Mouse (Mus musculus) ZHBTc4 (cell line): Measurements from ENCODE around the gene Srcap.
A peak's percentile ranks its signal among the peaks of the same experiment; 100 is the strongest.

Source experiments
- DNase-seq: peaks from one replicate; pipeline ENCODE4 v3.0.0-alpha.2; 2011; ENCODE audit warnings: low read depth, low spot score

The Srcap gene

DNA sequence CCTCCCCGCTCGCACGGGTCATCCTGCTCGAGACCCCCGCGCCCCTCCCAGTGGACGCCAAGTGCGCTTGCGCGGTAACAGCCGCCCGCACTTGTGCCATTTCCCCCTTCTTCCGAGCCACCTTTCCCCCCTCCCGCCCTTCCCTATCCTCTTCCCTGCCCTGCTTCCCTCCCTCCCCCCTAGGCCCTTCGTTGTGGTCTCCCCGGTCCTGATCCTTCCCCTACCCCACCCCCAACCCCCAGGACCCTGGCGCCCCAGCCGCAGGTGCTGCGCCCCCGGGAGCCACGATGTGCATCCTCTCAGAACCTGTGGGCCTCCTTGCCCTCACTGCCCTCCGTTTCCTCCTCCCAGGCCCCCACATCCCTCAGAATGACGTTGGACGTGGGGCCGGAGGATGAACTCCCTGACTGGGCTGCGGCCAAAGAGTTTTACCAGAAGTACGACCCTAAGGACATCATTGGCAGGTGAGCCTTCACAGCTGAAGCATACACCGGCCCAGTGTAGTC, 61.8 kb downstream of the Srcap start:
- no peak for DNase-seq

DNA sequence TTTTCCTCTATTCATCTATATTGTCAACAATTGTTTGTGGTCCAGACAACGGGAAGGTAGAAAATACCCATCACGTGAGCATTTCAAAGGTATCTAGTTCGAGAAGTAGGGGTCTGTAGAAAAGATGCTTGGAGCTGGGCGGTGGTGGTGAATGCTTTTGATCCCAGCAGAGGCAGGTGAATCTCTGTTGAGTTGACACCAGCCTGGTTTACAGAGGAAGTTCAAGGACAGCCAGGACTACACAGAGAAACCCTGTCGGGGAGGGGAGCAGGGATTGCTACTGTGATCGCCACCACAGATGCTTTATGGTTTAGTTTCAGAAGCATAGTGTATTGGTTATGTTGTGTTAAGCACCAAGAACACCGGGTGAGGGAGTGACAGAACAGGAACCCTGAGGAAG, 62.3 kb downstream of the Srcap start:
- no peak for DNase-seq

DNA sequence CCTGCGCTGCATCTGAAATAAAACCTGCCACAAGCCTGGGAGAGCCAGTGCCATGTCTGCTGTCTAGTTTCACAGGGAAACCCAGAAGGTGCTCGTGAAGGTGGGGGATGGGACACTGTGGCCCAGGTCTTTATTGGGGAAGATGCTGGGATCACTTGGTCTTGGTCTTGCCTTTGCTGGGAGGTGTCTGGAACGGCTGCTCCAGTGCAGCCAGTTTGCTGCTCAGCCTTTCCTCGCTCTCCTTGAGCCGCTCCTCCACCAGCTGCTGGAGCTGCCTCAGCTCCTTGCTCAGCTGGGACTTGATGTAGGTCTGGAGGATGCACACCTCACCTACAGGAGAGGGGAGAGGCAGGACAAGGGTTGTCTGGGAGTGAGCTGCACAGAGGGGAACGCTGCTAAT, 71.5 kb downstream of the Srcap start:
- no peak for DNase-seq

DNA sequence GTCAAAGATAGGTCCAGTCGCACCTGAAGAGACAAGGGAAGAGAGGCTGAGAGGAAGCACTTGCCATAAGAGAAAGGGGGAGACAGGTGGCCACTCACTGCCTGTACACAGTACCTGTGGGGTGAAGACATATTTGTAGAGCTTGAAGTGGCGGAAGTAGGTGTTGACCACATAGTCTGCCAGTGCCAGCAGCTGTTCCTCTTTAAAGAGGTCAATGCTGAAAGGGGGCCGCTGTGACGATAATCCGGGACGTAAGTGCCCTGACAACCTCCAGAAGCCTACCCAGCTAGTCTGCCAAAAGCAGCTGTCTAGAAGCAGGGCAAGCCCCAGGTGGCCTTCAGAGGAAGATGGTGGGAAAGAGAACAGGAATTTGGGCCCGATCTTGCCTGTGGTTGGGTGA, 73.2 kb downstream of the Srcap start:
- DNase-seq: no peak

DNA sequence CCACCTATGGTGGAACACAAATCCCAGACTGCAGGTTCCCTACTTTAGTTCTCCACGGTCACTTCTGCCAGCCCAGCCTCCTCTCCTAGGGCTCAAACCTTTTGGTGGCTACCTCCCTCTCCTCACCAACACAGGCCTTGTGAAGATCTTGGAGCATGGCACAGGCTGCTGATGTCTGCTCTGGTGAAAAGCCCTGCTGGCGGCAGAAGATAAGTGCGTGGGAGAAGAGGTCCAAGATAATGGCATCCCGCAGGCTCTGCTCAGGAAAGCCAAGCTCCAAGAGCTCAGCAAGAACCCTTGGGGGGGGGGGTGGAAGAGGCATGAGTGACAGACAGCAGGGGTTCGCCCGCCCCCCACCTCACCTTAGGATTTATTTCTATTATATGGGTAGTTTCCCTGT, 74.4 kb downstream of the Srcap start:
- DNase-seq: no peak

DNA sequence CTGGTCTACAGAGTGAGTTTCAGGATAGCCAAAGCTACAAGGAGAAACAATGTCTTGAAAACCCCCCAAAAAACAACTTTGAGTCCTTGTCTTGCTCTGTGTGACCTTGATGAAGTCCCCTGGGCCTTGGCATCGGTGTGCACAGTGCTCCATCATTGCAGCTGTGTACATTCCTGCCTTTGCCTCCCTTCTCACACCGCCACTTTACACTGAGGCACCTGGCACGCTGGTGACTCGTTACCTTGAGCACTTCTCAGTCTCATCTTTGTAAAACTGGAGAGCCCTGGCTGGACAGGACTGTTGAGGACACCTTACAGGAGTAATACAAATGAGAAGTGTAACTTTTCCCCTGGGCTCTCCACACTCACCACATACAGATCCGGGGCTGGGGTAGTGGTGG, 75.4 kb downstream of the Srcap start:
- no peak for DNase-seq

DNA sequence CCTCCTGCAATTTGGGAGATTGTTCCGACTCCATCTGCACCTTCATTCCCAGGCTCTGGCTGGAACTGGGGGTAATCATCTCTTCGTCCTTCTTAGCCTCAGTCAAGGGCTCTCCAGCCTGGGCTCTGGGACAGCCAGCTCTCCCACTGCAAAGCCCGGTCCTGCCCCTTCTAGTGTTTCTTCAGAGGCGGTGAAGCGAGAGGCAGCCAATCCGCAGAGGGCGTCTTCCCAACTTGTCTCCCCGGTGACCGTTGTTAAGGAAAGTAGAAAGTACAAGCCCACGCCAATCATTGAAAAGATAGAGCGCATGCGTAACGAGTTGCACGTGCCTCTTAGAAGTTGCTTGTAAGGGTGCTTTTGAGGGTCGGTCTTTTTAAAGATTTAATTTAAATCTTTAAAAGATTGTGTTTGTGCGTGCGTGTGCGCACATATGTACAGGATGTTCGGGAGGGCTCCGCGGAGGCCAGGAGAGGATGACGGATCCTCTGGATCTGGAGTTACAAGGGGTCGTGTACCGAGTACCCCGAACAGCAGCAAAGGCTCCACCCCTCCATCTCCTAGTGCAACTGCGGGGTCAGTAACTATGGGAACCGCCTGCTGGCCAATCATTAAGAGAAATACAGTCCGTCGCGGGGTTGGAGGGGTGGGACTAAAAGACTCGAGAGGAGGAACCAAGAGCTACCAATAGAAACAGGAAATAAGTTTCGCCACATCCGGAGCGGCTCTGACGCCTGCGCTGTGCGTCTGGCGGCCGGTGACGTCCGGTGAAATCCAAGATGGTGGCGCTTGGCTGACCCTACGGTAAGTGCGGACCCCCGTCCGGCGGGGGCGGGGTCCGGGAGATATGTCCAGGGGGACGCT, 76.5 kb downstream of the Srcap start, which contains the start of the genes Ccdc189 and Rnf40:
Gene Ccdc189 (minus strand): TSS at position 585 of the 861 bp plus-strand sequence.
Gene Rnf40 (plus strand): TSS at position 757 of the 861 bp plus-strand sequence.
- peak; percentile 99 for DNase-seq

DNA sequence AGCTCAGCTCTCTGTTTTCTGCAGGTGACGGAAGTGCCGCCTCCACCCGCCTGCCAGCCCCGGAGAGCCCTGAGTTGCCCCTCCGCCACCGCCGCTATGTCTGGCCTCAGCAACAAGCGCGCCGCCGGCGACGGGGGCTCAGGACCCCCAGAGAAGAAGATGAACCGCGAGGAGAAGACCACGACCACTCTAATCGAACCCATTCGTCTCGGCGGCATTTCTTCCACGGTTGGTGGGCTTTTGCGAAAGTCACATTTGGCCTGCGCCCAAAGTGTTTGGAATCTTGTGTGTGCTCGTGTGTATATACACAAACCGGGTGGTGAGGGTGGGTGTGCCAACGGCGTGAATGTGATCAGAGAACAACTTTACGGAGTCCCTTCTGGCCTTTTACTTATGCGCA, 77.1 kb downstream of the Srcap start:
- no peak for DNase-seq

DNA sequence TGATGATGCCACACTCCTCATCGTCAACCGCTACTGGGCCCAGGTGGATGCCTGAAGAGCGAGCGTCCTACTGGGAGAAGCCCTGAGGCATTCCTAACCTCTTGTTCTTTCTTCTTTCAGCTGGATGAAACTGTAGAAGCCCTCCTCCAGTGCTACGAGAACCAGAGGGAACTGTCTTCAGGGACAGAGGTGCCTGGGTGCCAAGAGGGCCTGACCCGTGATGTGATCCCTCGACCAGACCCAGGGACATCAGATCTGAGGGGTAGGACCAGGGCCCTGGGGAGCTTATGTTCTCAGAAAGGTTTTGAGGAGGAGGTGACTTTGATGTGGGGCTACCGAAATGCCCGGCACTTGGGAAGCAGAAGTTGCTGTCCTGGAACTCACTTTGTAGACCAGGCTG, 77.9 kb downstream of the Srcap start:
- no peak for DNase-seq

DNA sequence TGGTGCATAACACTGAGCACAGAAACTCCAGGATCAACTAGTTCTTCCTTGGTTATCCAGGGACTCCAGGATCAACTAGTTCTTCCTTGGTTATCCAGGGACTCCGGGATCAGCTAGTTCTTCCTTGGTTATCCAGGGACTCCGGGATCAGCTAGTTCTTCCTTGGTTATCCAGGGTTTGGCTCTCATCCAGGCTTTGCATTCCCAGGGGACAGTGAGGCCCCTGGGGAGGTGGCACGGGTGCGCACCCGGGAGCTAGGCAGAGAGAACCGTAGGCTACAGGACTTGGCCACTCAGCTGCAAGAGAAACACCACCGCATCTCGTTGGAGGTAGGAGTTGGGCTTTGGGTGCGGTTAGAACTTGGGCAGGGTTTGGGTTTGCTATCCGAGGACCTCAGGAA, 79.3 kb downstream of the Srcap start:
- DNase-seq: peak; percentile 21

DNA sequence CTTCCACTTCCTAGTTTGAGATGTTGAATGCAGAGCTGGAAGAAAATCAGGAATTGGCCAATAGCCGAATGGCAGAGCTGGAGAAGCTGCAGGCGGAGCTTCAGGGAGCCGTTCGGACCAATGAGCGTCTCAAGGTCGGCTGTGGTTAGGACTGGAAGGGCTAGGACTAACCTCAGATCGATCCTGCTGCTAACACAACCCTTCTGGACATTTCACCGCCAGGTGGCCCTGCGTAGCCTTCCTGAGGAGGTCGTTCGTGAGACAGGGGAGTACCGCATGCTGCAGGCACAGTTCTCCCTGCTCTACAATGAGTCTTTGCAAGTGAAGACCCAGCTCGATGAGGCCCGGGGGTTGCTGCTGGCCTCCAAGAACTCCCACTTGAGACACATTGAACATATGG, 80.8 kb downstream of the Srcap start:
- peak; percentile 85 for DNase-seq

DNA sequence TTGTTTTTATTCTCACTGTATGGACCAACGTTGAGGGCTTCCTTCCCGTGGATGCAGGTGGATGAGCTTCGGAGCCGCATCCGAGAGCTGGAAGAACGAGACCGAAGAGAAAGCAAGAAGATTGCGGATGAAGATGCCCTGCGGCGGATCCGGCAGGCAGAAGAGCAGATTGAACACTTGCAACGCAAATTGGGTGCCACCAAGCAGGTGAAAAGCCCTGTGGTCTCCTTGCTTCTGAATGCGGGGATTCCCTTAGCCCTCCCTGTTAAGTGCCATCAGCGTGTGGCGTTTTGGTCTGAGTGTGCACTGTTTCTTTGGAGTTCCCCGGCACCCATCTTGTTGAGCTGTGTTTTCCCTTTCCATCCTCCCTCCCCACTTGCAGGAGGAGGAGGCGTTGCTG, 85.0 kb downstream of the Srcap start:
- no peak for DNase-seq

DNA sequence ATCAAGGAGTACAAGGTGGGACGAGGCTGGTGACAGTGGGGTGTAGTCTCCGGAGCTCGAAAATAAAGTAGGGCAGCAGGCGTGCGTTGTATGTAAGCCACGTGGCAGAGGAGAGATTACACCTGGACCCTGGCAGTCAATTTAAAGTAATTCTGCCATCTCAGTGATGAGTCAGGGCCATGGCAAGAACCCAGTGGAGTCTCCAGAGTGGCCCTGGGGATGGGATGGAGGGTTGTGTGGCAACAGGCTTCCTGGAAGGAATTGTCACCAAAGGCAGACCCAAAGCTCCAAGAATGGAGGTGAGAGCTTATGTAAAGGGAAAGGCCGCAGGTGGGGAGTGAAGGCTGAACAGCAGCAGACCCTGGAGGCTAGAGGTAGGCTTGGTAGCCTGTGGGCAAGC, 88.8 kb downstream of the Srcap start:
- no peak for DNase-seq

DNA sequence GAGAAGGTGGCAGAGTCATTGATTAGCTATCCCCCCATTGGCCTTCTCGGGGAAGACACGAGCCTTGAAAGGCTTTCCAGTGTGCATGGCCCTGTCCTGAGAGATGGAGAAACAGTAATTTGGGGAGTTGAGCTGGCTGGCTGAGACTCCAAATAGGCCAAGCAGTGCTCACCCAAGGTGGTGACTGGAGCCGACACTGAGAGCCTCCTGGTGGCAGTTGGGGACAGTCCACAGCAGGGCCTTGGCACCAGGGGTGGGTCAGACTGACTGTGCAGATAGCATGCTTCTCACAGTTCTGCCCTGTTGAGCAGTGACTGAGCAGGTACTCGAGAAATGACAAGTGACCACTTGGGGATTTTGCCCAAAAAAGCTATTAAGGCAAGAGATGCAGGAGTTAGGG, 90.0 kb downstream of the Srcap start:
- no peak for DNase-seq

DNA sequence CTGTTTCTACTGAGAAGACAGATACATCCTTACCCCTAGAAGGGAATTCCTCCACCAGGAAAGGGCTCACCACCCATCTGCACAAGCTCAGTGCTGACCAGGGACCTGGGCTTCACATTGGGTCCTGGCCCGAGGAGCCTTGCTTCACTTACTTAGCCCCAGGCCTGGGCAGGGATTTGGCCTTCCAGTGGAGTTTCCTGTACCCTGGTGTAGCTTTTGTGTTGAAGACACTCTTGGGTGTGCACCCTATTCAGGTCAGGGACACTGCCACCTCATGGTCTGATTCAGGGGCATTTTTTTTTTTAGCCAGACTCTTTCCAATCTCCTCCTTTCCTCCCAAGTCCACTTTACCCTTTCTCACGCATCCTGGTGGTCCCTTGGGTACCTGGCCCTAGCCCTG, 91.1 kb downstream of the Srcap start:
- DNase-seq: no peak

DNA sequence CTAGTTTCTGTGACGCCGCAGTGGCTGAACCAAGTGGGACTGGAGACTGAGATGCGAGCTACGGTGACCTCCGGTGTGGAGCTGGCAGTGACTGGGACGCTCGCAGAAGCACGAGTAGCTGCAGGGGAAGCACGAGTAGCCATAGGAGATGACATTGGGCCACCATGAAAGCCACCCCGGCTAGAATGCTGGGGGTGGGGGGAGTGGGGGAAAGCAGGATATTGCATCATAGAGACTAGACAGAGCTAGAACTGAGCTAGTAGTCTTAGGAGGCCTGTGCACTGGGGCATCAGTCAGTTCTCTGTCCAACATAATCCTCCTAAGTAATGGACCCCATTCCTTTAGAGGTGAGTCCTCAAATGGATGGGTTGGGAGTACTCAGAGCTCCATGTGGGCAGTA, 92.5 kb downstream of the Srcap start:
- DNase-seq: no peak

DNA sequence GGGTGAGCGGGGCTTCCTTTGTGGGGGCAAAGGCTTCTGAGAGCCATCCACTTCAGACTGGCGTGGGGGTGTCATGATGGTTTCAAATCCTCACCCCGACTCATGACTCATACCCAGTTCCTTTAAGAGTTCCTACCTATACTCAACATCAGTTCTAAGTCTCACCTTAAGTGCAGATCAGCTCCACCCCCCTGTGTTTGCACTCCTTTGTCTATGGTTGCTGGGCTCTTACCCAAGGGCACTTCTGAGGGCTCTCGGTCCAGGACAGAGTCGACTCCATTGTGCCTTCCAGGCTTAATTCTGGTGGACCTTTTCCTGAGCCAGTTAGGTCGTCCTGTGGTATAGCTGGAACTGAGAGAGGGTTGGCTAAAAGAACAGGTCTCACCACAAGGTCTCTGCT, 95.4 kb downstream of the Srcap start:
- no peak for DNase-seq
